8 mouse cellular contexts compared by ENCODE assay signal in the genomic region with DNA sequence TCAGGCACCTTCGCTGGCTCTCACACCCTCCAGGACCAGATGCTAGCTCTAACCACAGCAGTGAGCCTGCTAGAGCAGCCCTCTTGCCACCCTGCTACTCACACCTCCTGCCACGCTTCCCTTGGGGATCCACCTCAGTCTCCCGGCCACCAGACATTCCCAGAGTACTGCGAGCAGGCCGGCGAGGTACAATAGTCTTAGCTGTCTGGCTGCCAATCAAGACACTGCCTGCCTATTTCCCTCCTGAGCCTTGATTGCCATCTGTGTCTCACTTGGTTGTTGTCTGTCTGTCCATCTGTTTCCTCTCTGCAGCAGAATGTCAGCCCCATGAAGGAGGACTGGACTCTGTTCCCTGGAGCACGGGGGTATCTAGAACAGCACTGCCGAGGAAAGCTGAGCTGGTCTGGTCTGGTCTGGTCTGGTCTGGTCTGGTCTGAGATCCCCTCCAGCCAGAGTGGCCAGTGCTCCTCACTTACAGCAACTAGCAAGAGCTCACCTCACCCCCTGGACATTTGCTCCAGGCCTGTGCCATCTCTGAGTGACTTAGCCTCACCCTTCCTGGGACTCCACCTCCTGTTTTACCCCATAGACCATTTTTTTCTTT. TPM values are rescaled to one million over a fixed set of nuclear protein-coding genes. Genes with fewer than 3 reads are reported as not detected.
DNase-seq lines count a peak whose midpoint lies in the region; ATAC-seq and TF ChIP-seq lines count a peak whose summit lies in the region.

No protein-coding gene starts in this region.

- peak; percentile 52 for DNase-seq in ZHBTc4 (ENCODE audit: low read depth, low spot score)
- peak; percentile 68 for DNase-seq in forebrain, embryonic 14.5 days (ENCODE audit: low spot score)
- no peak for DNase-seq in left cerebral cortex, postnatal 36 days (ENCODE audit: low spot score in 2 of 2)

- H3K4me1 ChIP-seq in E14TG2a.4 (replicated peaks; ENCODE audit: low read depth, low read length), result peaks cover 65% of the 10 kb centered on the region
- peaks cover 20% of the 10 kb centered on the region for H3K4me1 ChIP-seq in forebrain, embryonic 14.5 days (ENCODE audit: control insufficient read depth, insufficient read depth, low read length)
- peaks cover 10% of the 10 kb centered on the region for H3K4me1 ChIP-seq in limb, embryonic 13.5 days
- 0 out of 2 replicates have a peak, but pooled peaks cover 3% of the 10 kb centered on the region for H3K4me1 ChIP-seq in intestine, postnatal 0 days (replicated peaks; ENCODE audit: control insufficient read depth, insufficient read depth, low read length)

- 0 out of 2 replicates have a peak overlapping the region, but pooled peaks have one; percentile 13 for H3K9ac ChIP-seq in forebrain, embryonic 14.5 days (ENCODE audit: low read length)
- peak overlapping the region; percentile 25; the same call in 1 of the 2 replicates for H3K9ac ChIP-seq in limb, embryonic 13.5 days
- H3K9ac ChIP-seq in intestine, postnatal 0 days (ENCODE audit: low read depth, low read length), result no peak overlapping the region

- ATAC-seq in forebrain, embryonic 14.5 days, result peak; percentile 53
- ATAC-seq in limb, embryonic 13.5 days (ENCODE audit: low FRiP score, low read depth), result no peak
- ATAC-seq in erythroblast, adult 5-6 weeks (replicated peaks; ENCODE audit: low FRiP score, poor library complexity, severe bottlenecking), result no peak
- no peak for ATAC-seq in inflammation-experienced regulatory T-cells, adult 6 months
- ATAC-seq in intestine, postnatal 0 days, result no peak

- WGBS in forebrain, embryonic 14.5 days, result 42% methylated on average over 8 of the region's 8 CpGs
- WGBS in limb, embryonic 13.5 days, result 48% methylated on average over 8 of the region's 8 CpGs
- WGBS in intestine, postnatal 0 days, result 75% methylated on average over 8 of the region's 8 CpGs

- H3K27me3 ChIP-seq in E14TG2a.4 (ENCODE audit: insufficient read depth, low read length), result no peaks in the 10 kb centered on the region
- no peaks in the 10 kb centered on the region for H3K27me3 ChIP-seq in forebrain, embryonic 14.5 days (replicated peaks; ENCODE audit: control insufficient read depth, insufficient read depth, low read length)
- no peaks in the 10 kb centered on the region for H3K27me3 ChIP-seq in limb, embryonic 13.5 days
- H3K27me3 ChIP-seq in intestine, postnatal 0 days (replicated peaks; ENCODE audit: control insufficient read depth, insufficient read depth, low read length), result no peaks in the 10 kb centered on the region

- no peaks in the 10 kb centered on the region for H3K9me3 ChIP-seq in E14TG2a.4 (ENCODE audit: low read length)
- H3K9me3 ChIP-seq in forebrain, embryonic 14.5 days (replicated peaks; ENCODE audit: control insufficient read depth, low read length), result no peaks in the 10 kb centered on the region
- no peaks in the 10 kb centered on the region for H3K9me3 ChIP-seq in limb, embryonic 13.5 days
- H3K9me3 ChIP-seq in intestine, postnatal 0 days (ENCODE audit: control insufficient read depth), result no peaks in the 10 kb centered on the region

- intact Hi-C loops in left cerebral cortex, postnatal 36 days (cut with DNase I), result no loop called here

- peak overlapping the region; percentile 87 for H3K27ac ChIP-seq in forebrain, embryonic 14.5 days (ENCODE audit: low read depth, low read length)
- peak overlapping the region; percentile 44; the same call in 1 of the 2 replicates for H3K27ac ChIP-seq in limb, embryonic 13.5 days
- no peak overlapping the region for H3K27ac ChIP-seq in intestine, postnatal 0 days (ENCODE audit: low read depth, low read length)

- peak overlapping the region; percentile 37 for H3K4me3 ChIP-seq in E14TG2a.4 (replicated peaks; ENCODE audit: low read length)
- H3K4me3 ChIP-seq in forebrain, embryonic 14.5 days (ENCODE audit: low read depth, low read length), result no peak overlapping the region
- H3K4me3 ChIP-seq in limb, embryonic 13.5 days, result no peak overlapping the region
- H3K4me3 ChIP-seq in intestine, postnatal 0 days (ENCODE audit: low read depth, low read length), result no peak overlapping the region

- no peak overlapping the region for H3K4me2 ChIP-seq in forebrain, embryonic 14.5 days (ENCODE audit: low read length)
- no peak overlapping the region for H3K4me2 ChIP-seq in limb, embryonic 13.5 days (replicated peaks)
- no peak overlapping the region for H3K4me2 ChIP-seq in intestine, postnatal 0 days (replicated peaks; ENCODE audit: low read depth)

- no peak for TF ChIP-seq CTCF in E14TG2a.4 (conservative IDR thresholded peaks at IDR 0.05; ENCODE audit: low read length)
- no peak for TF ChIP-seq CTCF in intestine, postnatal 0 days (IDR thresholded peaks at IDR 0.05; ENCODE audit: low read depth)

- peaks cover 42% of the 10 kb centered on the region for H3K36me3 ChIP-seq in E14TG2a.4 (ENCODE audit: insufficient read depth, low read length)
- H3K36me3 ChIP-seq in forebrain, embryonic 14.5 days (ENCODE audit: control insufficient read depth, insufficient read depth, low read length), result peaks cover 5% of the 10 kb centered on the region; the same call in 1 of the 2 replicates
- H3K36me3 ChIP-seq in limb, embryonic 13.5 days, result peaks cover 37% of the 10 kb centered on the region
- H3K36me3 ChIP-seq in intestine, postnatal 0 days (ENCODE audit: control insufficient read depth, insufficient read depth), result peaks cover 57% of the 10 kb centered on the region

RNA-seq across cellular contexts. Expression of a gene that starts 38.8 kb away (rescaled TPM):
- polyA plus RNA-seq in forebrain, embryonic 14.5 days (2014; fragmentation: Nextera tagmentation; extraction: Ambion mirVana), result 167 and 205 TPM in 2 replicates
- polyA plus RNA-seq in limb, embryonic 13.5 days (2015; fragmentation: Nextera tagmentation; extraction: Ambion mirVana), result 21.6 and 21.9 TPM in 2 replicates
- total RNA-seq in erythroblast, adult 5-6 weeks (2015; ENCODE audit: low replicate concordance), result not detected in 2 replicates
- total RNA-seq in erythroblast, adult 5-6 weeks (2017; ENCODE audit: low replicate concordance), result not detected in 2 replicates
- polyA plus RNA-seq in inflammation-experienced regulatory T-cells, adult 6 months (2017; shearing (Covaris generic)), result 1 to 10 TPM in 1 of 3 experiments, under 1 TPM in 1, not detected in 1; 0.13 to 1.2 TPM
- 100 to 1,000 TPM in 1 of 2 experiments, 10 to 100 TPM in 1; 86.6 to 117 TPM for total RNA-seq in left cerebral cortex, postnatal 36 days (2021)
- 1.7 TPM in 2 replicates for polyA plus RNA-seq in intestine, postnatal 0 days (2015; fragmentation: Nextera tagmentation; extraction: Ambion mirVana)

RNA-seq across cellular contexts. Expression of a gene that starts 53.5 kb away (rescaled TPM):
- 5.7 and 9.8 TPM in 2 replicates for polyA plus RNA-seq in forebrain, embryonic 14.5 days (2014; fragmentation: Nextera tagmentation; extraction: Ambion mirVana)
- 5.8 and 7.5 TPM in 2 replicates for polyA plus RNA-seq in limb, embryonic 13.5 days (2015; fragmentation: Nextera tagmentation; extraction: Ambion mirVana)
- total RNA-seq in erythroblast, adult 5-6 weeks (2015; ENCODE audit: low replicate concordance), result not detected in 2 replicates
- total RNA-seq in erythroblast, adult 5-6 weeks (2017; ENCODE audit: low replicate concordance), result not detected in 2 replicates
- not detected for polyA plus RNA-seq in inflammation-experienced regulatory T-cells, adult 6 months (2017; shearing (Covaris generic))
- 10 to 100 TPM; 15.9 to 24.7 TPM for total RNA-seq in left cerebral cortex, postnatal 36 days (2021)
- 35.2 and 37.0 TPM in 2 replicates for polyA plus RNA-seq in intestine, postnatal 0 days (2015; fragmentation: Nextera tagmentation; extraction: Ambion mirVana)

Comparison
In these comparisons a context has a peak if more than half of its experiments do, and no peak if none do; other contexts are left out.
1. DNase-seq: peak in ZHBTc4 (single experiment) and forebrain, embryonic 14.5 days (single experiment); none in left cerebral cortex, postnatal 36 days (0 of 2).